Mouse (Mus musculus): ENCODE measurements at regions not wholly inside any gene's neighbourhood (a gene's known extent, or its start where the extent isn't known, plus 50 kb on each side); places are given as distances from the start of the nearest gene placed in this dataset.
"Not testable (repeated sequence)": the region's sequence is repeated elsewhere in the genome, so short reads cannot be mapped to it uniquely, and the experiment has no call there.

DNA sequence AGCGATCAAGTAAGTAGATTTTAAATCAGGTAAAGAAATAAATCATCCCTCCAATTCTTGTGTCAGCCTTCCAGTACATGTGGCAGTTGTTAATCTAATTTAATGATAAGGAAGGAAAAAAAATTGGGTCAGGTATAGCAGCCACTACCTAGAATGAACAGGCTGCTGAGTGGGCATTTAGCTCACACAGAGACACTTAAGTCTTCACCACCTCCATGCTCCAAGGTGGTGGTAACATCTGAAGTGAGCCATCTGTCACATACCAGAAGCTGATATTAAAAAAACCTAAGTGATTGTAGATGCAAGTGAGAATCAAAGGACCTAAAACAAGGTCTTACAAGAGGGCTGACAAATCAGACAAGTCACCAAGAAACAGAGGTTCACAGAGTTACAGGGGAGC, 549.6 kb upstream of the Chordc1 start:
- DNase-seq (ENCODE audit: low read depth, low spot score), result peak; percentile 58

DNA sequence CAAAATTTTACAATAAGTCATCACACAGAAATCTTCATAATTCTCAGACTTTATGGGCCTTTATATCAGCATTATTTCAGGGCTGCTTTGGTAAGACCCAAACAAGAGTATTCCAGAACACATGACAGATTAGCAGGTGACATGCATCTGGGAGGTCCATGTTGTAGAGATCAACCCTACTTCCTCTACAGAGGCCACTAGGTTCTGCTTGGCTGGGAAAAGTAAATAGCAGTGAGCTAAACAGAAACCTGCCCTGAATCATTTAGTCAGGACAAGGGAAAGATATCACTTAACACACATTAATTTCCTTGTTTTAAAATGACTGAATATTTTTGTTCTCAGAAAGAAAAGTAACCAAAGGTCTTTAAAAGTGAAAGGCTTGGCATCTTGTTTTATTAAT, 546.7 kb upstream of the Chordc1 start:
- DNase-seq (ENCODE audit: low read depth, low spot score), result no peak

DNA sequence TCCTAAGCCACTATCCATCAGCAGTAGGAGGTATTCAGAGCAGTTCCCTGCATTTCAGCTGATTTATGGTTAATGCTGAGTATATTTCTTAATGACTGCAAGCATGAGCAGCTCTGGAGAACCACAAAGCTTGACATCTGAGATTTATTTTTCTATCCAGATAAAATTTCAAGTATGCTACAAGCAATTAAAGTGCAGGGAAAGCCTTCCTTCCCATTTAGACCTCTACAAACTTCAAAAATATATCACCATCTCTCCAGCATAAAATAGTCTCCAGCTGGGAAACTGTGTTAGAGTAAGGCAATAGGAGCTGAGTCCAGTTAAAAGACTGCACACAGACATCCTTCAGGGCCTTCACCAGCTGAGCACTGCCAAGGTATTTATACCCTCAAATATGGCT, 546.2 kb upstream of the Chordc1 start:
- peak; percentile 3 for DNase-seq (ENCODE audit: low read depth, low spot score)

DNA sequence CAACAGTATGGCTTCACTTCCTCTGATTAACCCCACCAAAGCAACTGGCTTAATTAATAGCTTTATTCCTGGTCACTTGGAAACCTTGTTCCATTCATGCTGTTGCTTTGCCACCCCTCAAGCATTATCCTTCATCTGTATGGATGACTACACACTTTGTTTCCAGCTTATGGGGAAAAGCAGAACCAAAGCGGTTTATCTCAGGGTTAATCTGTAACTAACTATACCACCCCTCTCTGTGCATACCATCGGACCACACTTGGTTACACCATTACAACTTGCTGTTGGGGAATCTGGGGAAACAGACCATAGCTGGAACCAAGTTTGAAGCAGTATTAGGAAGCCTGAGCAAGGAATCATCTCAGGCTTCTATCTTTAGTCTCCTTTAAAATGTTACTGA, 500.1 kb upstream of the Chordc1 start:
- DNase-seq (ENCODE audit: low read depth, low spot score), result not testable (repeated sequence)

DNA sequence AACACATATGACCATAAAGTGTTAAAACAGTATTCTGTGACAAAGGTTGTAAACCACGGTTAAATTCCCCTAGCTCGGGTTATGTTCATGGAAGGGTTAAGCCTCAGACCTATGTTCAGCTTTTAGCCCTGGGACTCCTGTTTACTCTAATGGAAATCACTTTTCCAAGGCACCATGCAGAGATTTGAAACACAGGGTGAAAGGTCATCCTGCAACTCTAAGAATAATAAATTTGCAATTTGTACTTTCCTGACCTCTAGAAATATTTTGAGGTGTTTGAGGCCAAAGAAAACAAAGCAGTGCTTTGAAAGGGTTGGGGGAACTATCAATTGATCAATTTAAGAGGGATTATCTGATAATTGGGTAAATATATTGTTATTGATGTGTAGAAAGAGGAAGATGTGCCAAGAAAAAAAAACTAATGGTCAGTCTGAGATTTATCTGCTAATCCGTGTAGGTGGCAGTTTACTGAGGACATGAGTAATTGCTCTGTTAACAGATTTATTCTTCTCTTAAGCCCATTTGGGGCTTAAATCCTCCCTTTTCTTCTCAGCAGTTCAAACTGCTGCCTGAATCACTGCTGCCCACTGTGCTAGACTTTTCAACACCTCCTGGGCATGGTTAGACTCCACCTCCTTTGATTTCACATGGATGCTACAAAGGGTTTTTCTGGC, 475.1 kb upstream of the Chordc1 start:
- no peak for DNase-seq (ENCODE audit: low read depth, low spot score)

DNA sequence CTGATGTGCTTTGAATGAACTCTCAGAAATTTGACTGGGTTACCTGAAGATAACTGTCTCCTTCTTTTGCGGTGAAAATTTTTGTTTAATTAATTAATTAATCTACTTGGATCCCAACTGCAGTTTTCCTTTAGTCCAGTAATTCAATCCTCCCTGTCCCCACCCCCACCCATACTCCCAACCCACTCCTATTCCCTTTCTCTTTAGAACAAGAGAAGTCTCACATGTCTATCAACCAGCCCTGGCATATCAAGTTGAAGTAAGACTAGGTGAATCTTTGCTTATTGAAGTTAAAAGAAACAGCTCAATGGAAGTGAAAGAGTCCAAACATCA, 474.6 kb upstream of the Chordc1 start:
- DNase-seq (ENCODE audit: low read depth, low spot score), result no peak

DNA sequence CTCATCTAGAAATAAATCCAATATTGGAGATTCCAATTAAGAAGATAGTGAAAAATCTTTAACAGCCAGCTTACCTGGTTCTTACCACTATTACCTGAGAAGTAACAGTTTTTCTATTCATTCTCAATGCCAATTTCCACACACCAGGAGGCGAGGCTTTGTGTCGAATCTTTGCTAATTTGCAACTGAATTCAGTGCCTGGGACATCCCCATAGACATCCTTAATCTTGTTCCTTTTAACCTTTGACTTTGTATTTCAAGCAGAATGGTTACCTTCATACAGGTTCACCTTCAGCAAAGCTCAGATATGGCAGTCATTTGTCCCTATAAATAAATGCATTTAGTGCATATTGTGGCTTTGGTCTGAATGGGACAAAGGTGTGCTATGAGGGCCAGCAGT, 426.4 kb upstream of the Chordc1 start:
- DNase-seq (ENCODE audit: low read depth, low spot score), result no peak

DNA sequence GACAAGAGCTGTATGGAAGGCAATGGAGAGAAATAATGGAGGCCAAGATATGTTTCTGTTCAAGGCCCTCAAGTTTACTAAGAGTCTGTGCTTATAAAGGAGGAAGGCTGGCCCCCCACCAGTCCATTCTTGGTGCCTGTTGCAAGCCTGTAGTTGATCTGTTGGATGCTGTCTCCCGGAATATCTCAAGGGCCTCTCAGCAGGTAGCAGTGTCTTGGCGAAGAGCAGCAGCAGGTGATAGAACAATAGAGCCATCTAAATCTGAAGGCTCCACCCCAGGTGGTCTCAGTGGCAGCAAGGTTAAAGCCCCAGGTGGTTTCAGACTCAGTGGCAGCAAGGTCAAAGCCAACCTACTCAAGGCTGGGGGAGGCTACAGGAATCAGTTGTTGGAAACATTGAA, 417.1 kb upstream of the Chordc1 start:
- no peak for DNase-seq (ENCODE audit: low read depth, low spot score)

All from brain, adult 2 months (tissue).